Mouse (Mus musculus) bone marrow, adult 2 months (tissue): ENCODE measurements around the gene Ikbke. TPM values are rescaled to one million over a fixed set of nuclear protein-coding genes. Genes with fewer than 3 reads are reported as not detected.
"Not testable (repeated sequence)": the region's sequence is repeated elsewhere in the genome, so short reads cannot be mapped to it uniquely, and the experiment has no call there.

Experiments used
- H3K27ac ChIP-seq: fragments of 200-500 bp; 2 replicates; pipeline ENCODE4 v1.5.1; 2012; ENCODE audit warnings: low read depth, mild to moderate bottlenecking, control low read depth, inconsistent platforms, low read length; ENCODE audit not compliant: control insufficient read depth, poor library complexity, insufficient read depth
- H3K4me1 ChIP-seq: fragments of 200-500 bp; 2 replicates; pipeline ENCODE4 v1.6.1; 2011; ENCODE audit warnings: low read length; ENCODE audit not compliant: control insufficient read depth, insufficient read depth
- H3K4me3 ChIP-seq: fragments of 200-500 bp; replicated peaks from 2 replicates; pipeline ENCODE3; 2011; ENCODE audit warnings: mild to moderate bottlenecking, low read depth, low read length, control low read depth; ENCODE audit not compliant: control insufficient read depth
- CTCF ChIP-seq: fragments of 200-500 bp; IDR thresholded peaks from 2 replicates; pipeline ENCODE4 v1.5.1; 2011; ENCODE audit warnings: low read length, control low read depth; ENCODE audit not compliant: control insufficient read depth, insufficient read depth
- POLR2A ChIP-seq: fragments of 200-500 bp; IDR thresholded peaks from 2 replicates; pipeline ENCODE4 v1.6.1; 2011; ENCODE audit warnings: low read depth, mild to moderate bottlenecking, control low read depth, low read length, borderline replicate concordance; ENCODE audit not compliant: control insufficient read depth
- WGBS: fragments of 180-500 bp; shearing (Covaris S2); methylation state at CpG from one replicate; pipeline ENCODE4 v1.1.7; 2018; 5-methylcytosine and 5-hydroxymethylcytosine counted together
- polyA plus RNA-seq: library from polyadenylated mRNA; stranded (reverse); fragments of >200 nt; gene quantifications from 2 replicates; pipeline ENCODE4 v1.2.4, GENCODE M21; 2011; ENCODE audit warnings: low replicate concordance; ENCODE audit not compliant: missing spikeins, insufficient read depth, insufficient read length

The Ikbke gene
- polyA plus RNA-seq = 12.8 and 40.9 TPM in 2 replicates

GRCm38 (mm10) chr1:131279456-131279776 lies at the start of gene Ikbke:
Gene Ikbke (minus strand): TSS chr1:131279606.
- H3K4me1 ChIP-seq = peaks cover 3% of the 10 kb centered on the region
- TF ChIP-seq POLR2A (no peak), CTCF (no peak)
- 2% methylated on average over 4 of the region's 4 CpGs for WGBS

GRCm38 (mm10) chr1:131329093-131329492 lies 49.7 kb upstream of the Ikbke start:
- not testable (repeated sequence) for H3K27ac ChIP-seq, H3K4me3 ChIP-seq, H3K4me1 ChIP-seq
- peak; percentile 20; the same call in 1 of the 2 replicates for TF ChIP-seq CTCF
- WGBS = 75% methylated on average over 1 of the region's 1 CpGs

More at GRCm38 (mm10) chr1:131279456-131279776, at the start of gene Ikbke:
- H3K27ac ChIP-seq = peak within 1 kb of the TSS; percentile 58
- peak within 1 kb of the TSS; percentile 79 for H3K4me3 ChIP-seq

- Histone ChIP-seq H3K4me1 (no peaks in the 10 kb centered on the region), H3K27ac (no peak overlapping the region), H3K4me3 (no peak overlapping the region)
- no peak for TF ChIP-seq CTCF
- TF ChIP-seq POLR2A = no peak
- WGBS = 96% methylated on average over 1 of the region's 1 CpGs
Measured at GRCm38 (mm10) chr1:131327167-131327566, 47.8 kb upstream of the Ikbke start.

- Histone ChIP-seq H3K27ac (no peak overlapping the region), H3K4me1 (no peaks in the 10 kb centered on the region), H3K4me3 (no peak overlapping the region)
- TF ChIP-seq POLR2A = no peak
- no peak for TF ChIP-seq CTCF
- WGBS = 59% methylated on average over 3 of the region's 3 CpGs
Measured at GRCm38 (mm10) chr1:131324816-131325463, 45.5 kb upstream of the Ikbke start.

GRCm38 (mm10) chr1:131319598-131320330 lies 40.4 kb upstream of the Ikbke start:
- no peaks in the 10 kb centered on the region for H3K4me1 ChIP-seq
- TF ChIP-seq CTCF = no peak
- TF ChIP-seq POLR2A = no peak
- no peak overlapping the region for H3K27ac ChIP-seq
- 83% methylated on average over 3 of the region's 3 CpGs for WGBS
- no peak overlapping the region for H3K4me3 ChIP-seq

- H3K4me3 ChIP-seq = no peak overlapping the region
- WGBS = 74% methylated on average over 2 of the region's 2 CpGs
- H3K4me1 ChIP-seq = no peaks in the 10 kb centered on the region
- H3K27ac ChIP-seq = no peak overlapping the region
- TF ChIP-seq POLR2A (no peak), CTCF (no peak)
Measured at GRCm38 (mm10) chr1:131318397-131318796, 39.0 kb upstream of the Ikbke start.

GRCm38 (mm10) chr1:131317625-131318024 lies 38.2 kb upstream of the Ikbke start:
- H3K4me1 ChIP-seq = no peaks in the 10 kb centered on the region
- no peak overlapping the region for H3K4me3 ChIP-seq
- WGBS = 74% methylated on average over 5 of the region's 5 CpGs
- no peak for TF ChIP-seq CTCF
- no peak for TF ChIP-seq POLR2A
- H3K27ac ChIP-seq = no peak overlapping the region

- Histone ChIP-seq H3K27ac (no peak overlapping the region), H3K4me3 (no peak overlapping the region), H3K4me1 (no peaks in the 10 kb centered on the region)
- TF ChIP-seq POLR2A = no peak
- TF ChIP-seq CTCF = no peak
- WGBS = 81% methylated on average over 3 of the region's 3 CpGs
Measured at GRCm38 (mm10) chr1:131311284-131311683, 31.9 kb upstream of the Ikbke start.

GRCm38 (mm10) chr1:131310237-131310818 lies 30.9 kb upstream of the Ikbke start:
- no peaks in the 10 kb centered on the region for H3K4me1 ChIP-seq
- H3K4me3 ChIP-seq = no peak overlapping the region
- H3K27ac ChIP-seq = no peak overlapping the region
- TF ChIP-seq CTCF (no peak), POLR2A (no peak)
- 89% methylated on average over 5 of the region's 5 CpGs for whole genome bisulfite sequencing
